Mouse (Mus musculus): Measurements from ENCODE around the gene Bcl2l11. TPM values are rescaled to one million over a fixed set of nuclear protein-coding genes. Genes with fewer than 3 reads are reported as not detected.
A peak's percentile ranks its signal among the peaks of the same experiment; 100 is the strongest.

The Bcl2l11 gene
- polyA plus RNA-seq, 1 experiment from 2014 or later, result 19.7 TPM

GRCm38 (mm10) chr2:128169486-128169885 lies 43.6 kb downstream of the Bcl2l11 start:
- 89% methylated on average over 5 of the region's 5 CpGs for whole genome bisulfite sequencing
- Histone ChIP-seq H3K27ac (no peak overlapping the region), H3K4me3 (no peak overlapping the region), H3K9ac (no peak overlapping the region), H3K9me3 (no peaks in the 10 kb centered on the region), H3K27me3 (no peaks in the 10 kb centered on the region), H3K36me3 (no peaks in the 10 kb centered on the region), H3K4me1 (peaks cover 9% of the 10 kb centered on the region), H3K4me2 (no peak overlapping the region)
- no peak for ATAC-seq (ENCODE audit: insufficient number of reproducible peaks, low FRiP score, low TSS enrichment, low read depth)

- WGBS, result 68% methylated on average over 11 of the region's 11 CpGs
Observed at GRCm38 (mm10) chr2:128169972-128170371, 44.1 kb downstream of the Bcl2l11 start.

GRCm38 (mm10) chr2:128170614-128171013 lies 44.8 kb downstream of the Bcl2l11 start:
- Histone ChIP-seq H3K4me3 (no peak overlapping the region), H3K4me1 (peaks cover 9% of the 10 kb centered on the region), H3K36me3 (no peaks in the 10 kb centered on the region), H3K9ac (no peak overlapping the region), H3K27me3 (no peaks in the 10 kb centered on the region), H3K4me2 (no peak overlapping the region), H3K9me3 (no peaks in the 10 kb centered on the region), H3K27ac (no peak overlapping the region)
- 86% methylated on average over 3 of the region's 3 CpGs for WGBS
- ATAC-seq (ENCODE audit: insufficient number of reproducible peaks, low FRiP score, low TSS enrichment, low read depth), result no peak

More at GRCm38 (mm10) chr2:128169972-128170371, 44.1 kb downstream of the Bcl2l11 start:
- Histone ChIP-seq H3K36me3 (no peaks in the 10 kb centered on the region), H3K4me3 (no peak overlapping the region), H3K4me1 (peaks cover 9% of the 10 kb centered on the region), H3K27ac (no peak overlapping the region), H3K4me2 (no peak overlapping the region), H3K9me3 (no peaks in the 10 kb centered on the region), H3K9ac (no peak overlapping the region), H3K27me3 (no peaks in the 10 kb centered on the region)
- ATAC-seq (ENCODE audit: insufficient number of reproducible peaks, low FRiP score, low TSS enrichment, low read depth), result no peak

- Histone ChIP-seq H3K4me1 (peaks cover 11% of the 10 kb centered on the region), H3K36me3 (no peaks in the 10 kb centered on the region)
Observed at GRCm38 (mm10) chr2:128172266-128172665, 46.4 kb downstream of the Bcl2l11 start.

GRCm38 (mm10) chr2:128174176-128174575 lies 48.3 kb downstream of the Bcl2l11 start:
- no peak overlapping the region for H3K4me3 ChIP-seq
- H3K9me3 ChIP-seq, result no peaks in the 10 kb centered on the region
- no peak overlapping the region for H3K4me2 ChIP-seq
- no peak overlapping the region for H3K27ac ChIP-seq
- H3K36me3 ChIP-seq, result no peaks in the 10 kb centered on the region
- H3K4me1 ChIP-seq, result peaks cover 13% of the 10 kb centered on the region
- WGBS, result 59% methylated on average over 5 of the region's 5 CpGs
- no peak for ATAC-seq (ENCODE audit: insufficient number of reproducible peaks, low FRiP score, low TSS enrichment, low read depth)
- no peak overlapping the region for H3K9ac ChIP-seq
- H3K27me3 ChIP-seq, result no peaks in the 10 kb centered on the region

More at GRCm38 (mm10) chr2:128172266-128172665, 46.4 kb downstream of the Bcl2l11 start:
- H3K9me3 ChIP-seq, result no peaks in the 10 kb centered on the region
- H3K4me3 ChIP-seq, result no peak overlapping the region
- H3K27me3 ChIP-seq, result no peaks in the 10 kb centered on the region
- H3K9ac ChIP-seq, result no peak overlapping the region
- H3K4me2 ChIP-seq, result no peak overlapping the region
- WGBS, result 90% methylated on average over 5 of the region's 5 CpGs
- no peak overlapping the region for H3K27ac ChIP-seq
- ATAC-seq (ENCODE audit: insufficient number of reproducible peaks, low FRiP score, low TSS enrichment, low read depth), result no peak

- 64% methylated on average over 9 of the region's 9 CpGs for WGBS
- Histone ChIP-seq H3K4me3 (no peak overlapping the region), H3K27me3 (no peaks in the 10 kb centered on the region), H3K27ac (no peak overlapping the region), H3K9ac (no peak overlapping the region), H3K9me3 (no peaks in the 10 kb centered on the region), H3K4me2 (no peak overlapping the region), H3K36me3 (no peaks in the 10 kb centered on the region), H3K4me1 (peaks cover 19% of the 10 kb centered on the region)
- ATAC-seq (ENCODE audit: insufficient number of reproducible peaks, low FRiP score, low TSS enrichment, low read depth), result no peak
Observed at GRCm38 (mm10) chr2:128174604-128175342, 48.9 kb downstream of the Bcl2l11 start.

- no peak for ATAC-seq (ENCODE audit: insufficient number of reproducible peaks, low FRiP score, low TSS enrichment, low read depth)
- Histone ChIP-seq H3K4me1 (peaks cover 24% of the 10 kb centered on the region), H3K27me3 (no peaks in the 10 kb centered on the region), H3K4me3 (no peak overlapping the region), H3K4me2 (no peak overlapping the region), H3K27ac (no peak overlapping the region), H3K9me3 (no peaks in the 10 kb centered on the region), H3K36me3 (no peaks in the 10 kb centered on the region), H3K9ac (no peak overlapping the region)
- WGBS, result 91% methylated on average over 6 of the region's 6 CpGs
Observed at GRCm38 (mm10) chr2:128175625-128176024, 49.8 kb downstream of the Bcl2l11 start.

GRCm38 (mm10) chr2:128176391-128177044 lies 50.7 kb downstream of the Bcl2l11 start:
- Histone ChIP-seq H3K27me3 (no peaks in the 10 kb centered on the region), H3K27ac (peak overlapping the region; percentile 57), H3K4me2 (no peak overlapping the region), H3K9ac (no peak overlapping the region), H3K9me3 (no peaks in the 10 kb centered on the region), H3K4me3 (no peak overlapping the region), H3K4me1 (peaks cover 24% of the 10 kb centered on the region), H3K36me3 (no peaks in the 10 kb centered on the region)
- no peak for ATAC-seq (ENCODE audit: insufficient number of reproducible peaks, low FRiP score, low TSS enrichment, low read depth)
- WGBS, result 40% methylated on average over 12 of the region's 12 CpGs

- peaks cover 24% of the 10 kb centered on the region for H3K4me1 ChIP-seq
- no peak overlapping the region for H3K4me2 ChIP-seq
- peak overlapping the region; percentile 57 for H3K27ac ChIP-seq
- H3K4me3 ChIP-seq, result no peak overlapping the region
- no peak overlapping the region for H3K9ac ChIP-seq
- no peaks in the 10 kb centered on the region for H3K27me3 ChIP-seq
- no peak for ATAC-seq (ENCODE audit: insufficient number of reproducible peaks, low FRiP score, low TSS enrichment, low read depth)
- no peaks in the 10 kb centered on the region for H3K36me3 ChIP-seq
- WGBS, result 64% methylated on average over 5 of the region's 5 CpGs
- H3K9me3 ChIP-seq, result no peaks in the 10 kb centered on the region
Observed at GRCm38 (mm10) chr2:128177241-128177661, 51.4 kb downstream of the Bcl2l11 start.

- Histone ChIP-seq H3K27me3 (no peaks in the 10 kb centered on the region), H3K4me1 (peaks cover 24% of the 10 kb centered on the region), H3K9ac (no peak overlapping the region), H3K4me3 (no peak overlapping the region), H3K27ac (0 out of 2 replicates have a peak overlapping the region, but pooled peaks have one; percentile 38), H3K4me2 (no peak overlapping the region), H3K9me3 (no peaks in the 10 kb centered on the region), H3K36me3 (no peaks in the 10 kb centered on the region)
- 57% methylated on average over 18 of the region's 18 CpGs for WGBS
- ATAC-seq (ENCODE audit: insufficient number of reproducible peaks, low FRiP score, low TSS enrichment, low read depth), result no peak
Observed at GRCm38 (mm10) chr2:128179126-128179807, 53.4 kb downstream of the Bcl2l11 start.

- Histone ChIP-seq H3K4me3 (no peak overlapping the region), H3K27ac (0 out of 2 replicates have a peak overlapping the region, but pooled peaks have one; percentile 38), H3K4me2 (no peak overlapping the region), H3K9ac (no peak overlapping the region), H3K4me1 (peaks cover 24% of the 10 kb centered on the region), H3K27me3 (no peaks in the 10 kb centered on the region), H3K9me3 (no peaks in the 10 kb centered on the region), H3K36me3 (no peaks in the 10 kb centered on the region)
- ATAC-seq (ENCODE audit: insufficient number of reproducible peaks, low FRiP score, low TSS enrichment, low read depth), result no peak
- 30% methylated on average over 9 of the region's 9 CpGs for WGBS
Observed at GRCm38 (mm10) chr2:128179808-128180379, 54.1 kb downstream of the Bcl2l11 start.

All from limb, embryonic 15.5 days (tissue).